ENCODE assay signal across 12 mouse cellular contexts in genomic region chr5:67753057-67753456, GRCm38 (mm10).
A peak's percentile ranks its signal among the peaks of the same experiment; 100 is the strongest.
DNase-seq lines count a peak whose midpoint lies in the region; ATAC-seq lines count a peak whose summit lies in the region.
"Had no signal": no experiment of that assay in that cellular context is flagged by ENCODE, and none has a peak within 500 bp of the region (broad histone marks: within the 10 kb centered on the region; RNA-seq: fewer than 3 reads in every experiment).

No protein-coding gene starts in this region.

- H3K4me3 ChIP-seq in forebrain, embryonic 12.5 days (replicated peaks): no peak overlapping the region
- H3K4me3 ChIP-seq in hindbrain, embryonic 15.5 days: no peak overlapping the region
- no peak overlapping the region for H3K4me3 ChIP-seq in neural tube, embryonic 12.5 days
- no peak overlapping the region for H3K4me3 ChIP-seq in heart, embryonic 10.5 days
- H3K4me3 ChIP-seq: gastrocnemius, adult 2 months had no signal

- ATAC-seq in forebrain, embryonic 12.5 days (ENCODE audit: low FRiP score): peak; percentile 86
- ATAC-seq in hindbrain, embryonic 15.5 days (ENCODE audit: low FRiP score, low read depth): peak; percentile 55
- ATAC-seq in neural tube, embryonic 12.5 days (ENCODE audit: low FRiP score, low read depth): peak; percentile 62; the same call in 1 of the 2 replicates

- WGBS in forebrain, embryonic 12.5 days: 6% methylated on average over 2 of the region's 2 CpGs
- 19% methylated on average over 2 of the region's 2 CpGs for WGBS in hindbrain, embryonic 15.5 days
- 14% methylated on average over 2 of the region's 2 CpGs for WGBS in neural tube, embryonic 12.5 days
- WGBS in heart, embryonic 10.5 days: 75% methylated on average over 2 of the region's 2 CpGs

- H3K4me1 ChIP-seq in forebrain, embryonic 12.5 days: peaks cover 19% of the 10 kb centered on the region
- H3K4me1 ChIP-seq in hindbrain, embryonic 15.5 days (replicated peaks): peaks cover 13% of the 10 kb centered on the region
- H3K4me1 ChIP-seq in neural tube, embryonic 12.5 days: peaks cover 7% of the 10 kb centered on the region
- H3K4me1 ChIP-seq in heart, embryonic 10.5 days: no peaks in the 10 kb centered on the region

- peaks cover 9% of the 10 kb centered on the region for H3K36me3 ChIP-seq in forebrain, embryonic 12.5 days (replicated peaks)
- peaks cover 12% of the 10 kb centered on the region for H3K36me3 ChIP-seq in hindbrain, embryonic 15.5 days
- no peaks in the 10 kb centered on the region for H3K36me3 ChIP-seq in neural tube, embryonic 12.5 days
- H3K36me3 ChIP-seq in heart, embryonic 10.5 days: no peaks in the 10 kb centered on the region

- peak; percentile 59 for DNase-seq in embryo, embryonic 10.5 days (ENCODE audit: low spot score)
- no peak for DNase-seq in kidney, adult 9 months
- no peak for DNase-seq in left cerebral cortex, postnatal 36 days (ENCODE audit: low spot score in 2 of 2)
- DNase-seq in heart, embryonic 10.5 days (ENCODE audit: low spot score): no peak
- DNase-seq: gastrocnemius, adult 2 months; kidney, adult 8-10 months; lung, adult 2 months; right cerebral cortex, postnatal 14 days had no signal

- H3K4me2 ChIP-seq in forebrain, embryonic 12.5 days: peak overlapping the region; percentile 33; the same call in 1 of the 2 replicates
- no peak overlapping the region for H3K4me2 ChIP-seq in hindbrain, embryonic 15.5 days
- no peak overlapping the region for H3K4me2 ChIP-seq in neural tube, embryonic 12.5 days (replicated peaks)

- no peaks in the 10 kb centered on the region for H3K27me3 ChIP-seq in forebrain, embryonic 12.5 days
- no peaks in the 10 kb centered on the region for H3K27me3 ChIP-seq in hindbrain, embryonic 15.5 days
- no peaks in the 10 kb centered on the region for H3K27me3 ChIP-seq in neural tube, embryonic 12.5 days (replicated peaks)
- no peaks in the 10 kb centered on the region for H3K27me3 ChIP-seq in heart, embryonic 10.5 days (ENCODE audit: insufficient read depth, poor library complexity, severe bottlenecking)
- H3K27me3 ChIP-seq: CH12.LX had no signal

- no peaks in the 10 kb centered on the region for H3K9me3 ChIP-seq in forebrain, embryonic 12.5 days
- H3K9me3 ChIP-seq in hindbrain, embryonic 15.5 days: no peaks in the 10 kb centered on the region
- no peaks in the 10 kb centered on the region for H3K9me3 ChIP-seq in neural tube, embryonic 12.5 days
- H3K9me3 ChIP-seq in heart, embryonic 10.5 days: no peaks in the 10 kb centered on the region

- intact Hi-C loops in left cerebral cortex, postnatal 36 days (cut with DNase I): loop anchor here (10.0 kb wide), 1 partner anchor 362 kb away; no protein-coding TSS in a partner anchor

- no peak overlapping the region for H3K9ac ChIP-seq in forebrain, embryonic 12.5 days
- no peak overlapping the region for H3K9ac ChIP-seq in hindbrain, embryonic 15.5 days
- no peak overlapping the region for H3K9ac ChIP-seq in neural tube, embryonic 12.5 days

- H3K27ac ChIP-seq in forebrain, embryonic 12.5 days: peak overlapping the region; percentile 83; the same call in 1 of the 2 replicates
- H3K27ac ChIP-seq in hindbrain, embryonic 15.5 days (replicated peaks): peak overlapping the region; percentile 67
- H3K27ac ChIP-seq in neural tube, embryonic 12.5 days: no peak overlapping the region
- H3K27ac ChIP-seq in heart, embryonic 10.5 days: no peak overlapping the region
- H3K27ac ChIP-seq: gastrocnemius, adult 2 months had no signal

Comparison
In these comparisons a context has a peak if more than half of its experiments do, and no peak if none do; other contexts are left out.
1. H3K27ac ChIP-seq: peak in forebrain, embryonic 12.5 days (single experiment) and hindbrain, embryonic 15.5 days (single experiment); none in neural tube, embryonic 12.5 days (single experiment) and heart, embryonic 10.5 days (single experiment).
2. Peak in every context shown above with its lines, with median percentiles within 50 percentile points of each other: ATAC-seq.